Mouse (Mus musculus) right cerebral cortex, postnatal 14 days (tissue): ENCODE measurements around the gene Hist1h2bf.
"Not testable (repeated sequence)": the region's sequence is repeated elsewhere in the genome, so short reads cannot be mapped to it uniquely, and the experiment has no call there.

Experiments
- DNase-seq: peaks from one replicate; pipeline ENCODE4 v3.0.0; 2022

Gene Hist1h2bf

GRCm38 (mm10) chr13:23570261-23571021 is 3.6 kb downstream of the Hist1h2bf start:
- not testable (repeated sequence) for DNase-seq

GRCm38 (mm10) chr13:23564482-23564881 is 9.5 kb downstream of the Hist1h2bf start:
- no peak for DNase-seq

GRCm38 (mm10) chr13:23562699-23563462 is 11.1 kb downstream of the Hist1h2bf start:
- DNase-seq, result peak; percentile 26

GRCm38 (mm10) chr13:23561883-23562659 is 11.9 kb downstream of the Hist1h2bf start, which contains the start of gene Hist1h3e:
Gene Hist1h3e, minus strand, starts transcription at chr13:23562369.
- DNase-seq, result peak; percentile 92

GRCm38 (mm10) chr13:23561531-23561882 is 12.5 kb downstream of the Hist1h2bf start:
- not testable (repeated sequence) for DNase-seq

- DNase-seq, result not testable (repeated sequence)
Observed at GRCm38 (mm10) chr13:23560699-23561098, 13.3 kb downstream of the Hist1h2bf start.

- no peak for DNase-seq
Observed at GRCm38 (mm10) chr13:23556906-23557305, 17.1 kb downstream of the Hist1h2bf start.

- DNase-seq, result peak; percentile 10
Observed at GRCm38 (mm10) chr13:23555839-23556416, 18.1 kb downstream of the Hist1h2bf start.

- DNase-seq, result peak; percentile 68
Observed at GRCm38 (mm10) chr13:23554925-23555838, 18.8 kb downstream of the Hist1h2bf start.

GRCm38 (mm10) chr13:23554393-23554792 is 19.6 kb downstream of the Hist1h2bf start:
- DNase-seq, result no peak

- no peak for DNase-seq
Observed at GRCm38 (mm10) chr13:23552962-23553361, 21.0 kb downstream of the Hist1h2bf start, which contains the start of gene Hist1h1d. Gene Hist1h1d, plus strand, starts transcription at chr13:23553262.

- no peak for DNase-seq
Observed at GRCm38 (mm10) chr13:23551931-23552914, 21.8 kb downstream of the Hist1h2bf start.

GRCm38 (mm10) chr13:23551146-23551834 is 22.7 kb downstream of the Hist1h2bf start, which contains the start of gene Hist1h4f:
Gene Hist1h4f, minus strand, starts transcription at chr13:23551648.
- DNase-seq, result peak; percentile 82

GRCm38 (mm10) chr13:23550761-23551145 is 23.2 kb downstream of the Hist1h2bf start:
- DNase-seq, result no peak

GRCm38 (mm10) chr13:23546694-23547093 is 27.3 kb downstream of the Hist1h2bf start:
- no peak for DNase-seq

GRCm38 (mm10) chr13:23544787-23545120 is 29.2 kb downstream of the Hist1h2bf start:
- DNase-seq, result not testable (repeated sequence)

GRCm38 (mm10) chr13:23543965-23544786 is 29.8 kb downstream of the Hist1h2bf start, which contains the start of gene Hist1h3f:
Gene Hist1h3f, plus strand, starts transcription at chr13:23544052.
- peak; percentile 25 for DNase-seq

GRCm38 (mm10) chr13:23542999-23543607 is 30.9 kb downstream of the Hist1h2bf start, which contains the start of gene Hist1h2bh:
Gene Hist1h2bh, minus strand, starts transcription at chr13:23543392.
- DNase-seq, result not testable (repeated sequence)
